Mouse (Mus musculus) embryonic facial prominence, embryonic 10.5 days (tissue): Measurements from ENCODE around the gene Gli2. TPM values are rescaled to one million over a fixed set of nuclear protein-coding genes. Genes with fewer than 3 reads are reported as not detected.

Source experiments
- DNase-seq: peaks from one replicate; pipeline ENCODE4 v3.0.0-alpha.2; 2017; ENCODE audit warnings: low spot score
- H3K27ac ChIP-seq: fragments of 300-500 bp; sonication (generic); replicated peaks from 2 replicates; pipeline ENCODE4 v1.5.1; 2016; ENCODE audit warnings: mild to moderate bottlenecking
- H3K27me3 ChIP-seq: fragments of 300-500 bp; sonication (generic); replicated peaks from 2 replicates; pipeline ENCODE4 v1.6.1; 2016; ENCODE audit warnings: low read depth, mild to moderate bottlenecking; ENCODE audit not compliant: poor library complexity, severe bottlenecking
- H3K36me3 ChIP-seq: fragments of 300-500 bp; sonication (generic); replicated peaks from 2 replicates; pipeline ENCODE4 v1.6.1; 2016; ENCODE audit warnings: mild to moderate bottlenecking, moderate library complexity
- H3K4me1 ChIP-seq: fragments of 300-500 bp; sonication (generic); 2 replicates; pipeline ENCODE4 v1.6.1; 2016
- H3K4me3 ChIP-seq: fragments of 300-500 bp; sonication (generic); 2 replicates; pipeline ENCODE4 v1.5.1; 2016; ENCODE audit warnings: mild to moderate bottlenecking, moderate library complexity
- H3K9me3 ChIP-seq: fragments of 300-500 bp; sonication (generic); 2 replicates; pipeline ENCODE4 v1.6.1; 2016; ENCODE audit warnings: mild to moderate bottlenecking
- WGBS: fragments of 180-500 bp; shearing (Covaris S2); methylation state at CpG from one replicate; pipeline ENCODE4 v1.1.7; 2016; 5-methylcytosine and 5-hydroxymethylcytosine counted together
- polyA plus RNA-seq: library from polyadenylated mRNA; unstranded; fragments of >200 nt; fragmentation: Nextera tagmentation; extraction: Ambion mirVana; gene quantifications from 2 replicates; pipeline ENCODE4 v1.2.1, GENCODE M21; 2016

Gli2 gene
- polyA plus RNA-seq, 1 experiment from 2014 or later: 14.1 TPM

GRCm38 (mm10) chr1:118922189-118922588 lies 131.2 kb downstream of the Gli2 start:
- DNase-seq: no peak
- Histone ChIP-seq H3K27ac (no peak overlapping the region), H3K27me3 (no peaks in the 10 kb centered on the region), H3K4me1 (peaks cover 19% of the 10 kb centered on the region), H3K9me3 (0 out of 2 replicates have a peak, but pooled peaks cover 2% of the 10 kb centered on the region), H3K36me3 (peaks cover 22% of the 10 kb centered on the region), H3K4me3 (no peak overlapping the region)
- 79% methylated on average over 6 of the region's 6 CpGs for WGBS

DNA sequence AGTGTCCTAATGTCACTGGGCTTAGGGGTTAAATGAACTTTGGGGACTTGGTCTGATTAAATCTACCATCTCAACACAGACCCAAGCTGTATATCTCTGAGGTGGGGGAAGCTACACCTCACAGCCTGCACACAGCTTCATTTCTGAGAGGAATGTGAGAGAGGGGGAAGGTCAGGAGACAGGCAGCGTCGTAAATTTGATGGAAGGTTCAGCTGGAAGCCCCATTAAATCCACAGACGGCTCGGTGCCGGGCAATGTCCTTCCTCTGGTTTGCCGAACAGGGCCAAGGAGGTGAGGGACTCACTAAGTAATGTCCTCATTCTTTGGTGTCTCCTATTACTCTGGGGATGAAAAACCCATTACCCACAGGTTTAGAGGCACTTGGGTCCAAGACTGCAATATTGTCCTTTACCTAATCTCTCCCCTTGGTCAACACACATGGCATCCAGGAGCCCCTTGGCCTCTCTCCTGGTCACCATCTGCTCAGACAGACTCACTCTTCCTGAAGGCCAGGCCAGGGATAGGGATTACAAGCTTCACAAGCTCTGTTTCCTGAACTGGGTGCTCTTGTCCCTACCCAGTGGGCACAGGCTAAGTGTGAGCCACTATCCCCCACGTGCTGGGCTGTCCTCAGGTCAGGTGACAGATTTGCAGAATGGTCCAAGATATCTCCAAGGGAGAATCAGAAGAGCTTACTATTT lies 135.7 kb downstream of the Gli2 start:
- peaks cover 51% of the 10 kb centered on the region for H3K4me1 ChIP-seq
- 0 out of 2 replicates have a peak, but pooled peaks cover 2% of the 10 kb centered on the region for H3K9me3 ChIP-seq
- peaks cover 6% of the 10 kb centered on the region; the same call in 1 of the 2 replicates for H3K27me3 ChIP-seq
- H3K27ac ChIP-seq: no peak overlapping the region
- no peak overlapping the region for H3K4me3 ChIP-seq
- peaks cover 22% of the 10 kb centered on the region for H3K36me3 ChIP-seq
- WGBS: 72% methylated on average over 7 of the region's 7 CpGs
- DNase-seq: no peak

- peaks cover 14% of the 10 kb centered on the region; the same call in 1 of the 2 replicates for H3K27me3 ChIP-seq
- peaks cover 22% of the 10 kb centered on the region for H3K36me3 ChIP-seq
- 0 out of 2 replicates have a peak, but pooled peaks cover 2% of the 10 kb centered on the region for H3K9me3 ChIP-seq
- WGBS: 60% methylated on average over 12 of the region's 12 CpGs
- peaks cover 56% of the 10 kb centered on the region for H3K4me1 ChIP-seq
- no peak for DNase-seq
- H3K4me3 ChIP-seq: no peak overlapping the region
- H3K27ac ChIP-seq: peak overlapping the region; percentile 51
Measured at GRCm38 (mm10) chr1:118916477-118917075, 136.8 kb downstream of the Gli2 start.

GRCm38 (mm10) chr1:118913414-118914385 lies 139.7 kb downstream of the Gli2 start:
- Histone ChIP-seq H3K36me3 (peaks cover 7% of the 10 kb centered on the region; the same call in 1 of the 2 replicates), H3K4me3 (no peak overlapping the region), H3K4me1 (peaks cover 81% of the 10 kb centered on the region), H3K27me3 (peaks cover 25% of the 10 kb centered on the region; the same call in 1 of the 2 replicates), H3K9me3 (no peaks in the 10 kb centered on the region), H3K27ac (peak overlapping the region; percentile 44)
- no peak for DNase-seq
- WGBS: 53% methylated on average over 17 of the region's 17 CpGs

- H3K27ac ChIP-seq: no peak overlapping the region
- DNase-seq: peak; percentile 36
- H3K4me1 ChIP-seq: peaks cover 79% of the 10 kb centered on the region
- H3K27me3 ChIP-seq: peaks cover 27% of the 10 kb centered on the region; the same call in 1 of the 2 replicates
- H3K9me3 ChIP-seq: no peaks in the 10 kb centered on the region
- 33% methylated on average over 6 of the region's 6 CpGs for WGBS
- H3K4me3 ChIP-seq: no peak overlapping the region
- H3K36me3 ChIP-seq: peaks cover 4% of the 10 kb centered on the region; the same call in 1 of the 2 replicates
Measured at GRCm38 (mm10) chr1:118912929-118913328, 140.5 kb downstream of the Gli2 start.

DNA sequence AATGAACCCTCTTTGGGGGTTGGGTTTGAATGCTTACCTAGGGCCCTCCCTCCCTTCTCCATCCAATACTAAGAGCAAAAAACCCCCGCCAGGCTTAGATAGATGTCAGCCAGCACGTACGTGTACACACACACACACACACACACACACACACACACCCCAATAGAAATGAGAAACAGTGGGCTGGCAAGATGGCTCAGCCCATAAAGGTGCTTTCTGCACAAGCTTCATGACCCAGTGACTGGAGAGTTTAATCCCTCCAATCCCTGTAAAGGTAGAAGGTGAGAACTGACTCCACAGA lies 142.0 kb downstream of the Gli2 start:
- peak overlapping the region; percentile 11; the same call in 1 of the 2 replicates for H3K27ac ChIP-seq
- H3K27me3 ChIP-seq: peaks cover 23% of the 10 kb centered on the region; the same call in 1 of the 2 replicates
- H3K4me3 ChIP-seq: no peak overlapping the region
- DNase-seq: no peak
- H3K9me3 ChIP-seq: no peaks in the 10 kb centered on the region
- H3K36me3 ChIP-seq: peaks cover 4% of the 10 kb centered on the region; the same call in 1 of the 2 replicates
- 20% methylated on average over 3 of the region's 3 CpGs for WGBS
- peaks cover 64% of the 10 kb centered on the region for H3K4me1 ChIP-seq

DNA sequence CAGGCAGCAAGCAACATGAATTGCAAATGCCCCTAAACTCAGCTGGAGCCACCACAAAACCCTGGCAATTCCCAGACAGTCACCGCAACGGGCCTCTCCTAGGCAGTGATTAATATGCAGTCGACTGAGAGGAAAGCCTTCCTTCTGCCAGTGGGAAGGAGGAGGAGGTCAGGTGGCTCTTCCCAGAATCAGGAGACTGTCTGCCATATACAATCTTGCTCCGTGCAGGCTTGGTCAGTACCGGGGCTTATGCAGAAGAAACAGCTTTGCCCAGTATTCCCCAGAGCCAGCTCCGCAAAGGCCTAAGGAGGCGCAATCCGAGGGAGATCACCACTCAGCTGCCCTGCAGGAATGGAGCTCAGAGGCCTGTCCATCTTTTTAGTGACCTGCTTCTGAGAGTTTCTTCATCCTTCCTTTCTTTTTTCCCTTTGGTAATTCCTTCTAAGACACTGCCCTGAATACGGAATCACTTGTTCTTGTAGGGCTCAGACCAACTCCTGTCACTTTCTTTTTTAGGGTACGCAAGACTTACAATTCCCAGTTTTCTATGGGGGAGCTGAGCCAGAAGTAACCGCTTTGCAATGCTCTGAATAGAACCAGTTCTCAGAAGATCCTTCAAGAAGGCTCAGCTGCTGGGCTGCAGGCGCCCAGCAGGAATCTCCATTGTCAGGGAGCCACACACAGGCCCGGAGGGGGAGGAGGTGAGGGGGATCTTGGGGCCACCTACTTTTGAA lies 142.6 kb downstream of the Gli2 start:
- Histone ChIP-seq H3K4me3 (no peak overlapping the region), H3K4me1 (peaks cover 65% of the 10 kb centered on the region), H3K36me3 (peaks cover 4% of the 10 kb centered on the region; the same call in 1 of the 2 replicates), H3K27me3 (peaks cover 21% of the 10 kb centered on the region; the same call in 1 of the 2 replicates), H3K9me3 (no peaks in the 10 kb centered on the region), H3K27ac (peak overlapping the region; percentile 62)
- WGBS: 24% methylated on average over 13 of the region's 13 CpGs
- DNase-seq: peak; percentile 41

- Histone ChIP-seq H3K4me3 (no peak overlapping the region), H3K27me3 (peaks cover 21% of the 10 kb centered on the region; the same call in 1 of the 2 replicates), H3K27ac (no peak overlapping the region), H3K36me3 (peaks cover 4% of the 10 kb centered on the region; the same call in 1 of the 2 replicates), H3K4me1 (peaks cover 77% of the 10 kb centered on the region), H3K9me3 (no peaks in the 10 kb centered on the region)
- DNase-seq: no peak
- WGBS: 94% methylated on average over 3 of the region's 3 CpGs
Measured at GRCm38 (mm10) chr1:118909051-118909450, 144.4 kb downstream of the Gli2 start.

- peaks cover 67% of the 10 kb centered on the region for H3K4me1 ChIP-seq
- no peak overlapping the region for H3K27ac ChIP-seq
- H3K9me3 ChIP-seq: no peaks in the 10 kb centered on the region
- no peak overlapping the region for H3K4me3 ChIP-seq
- DNase-seq: no peak
- H3K27me3 ChIP-seq: peaks cover 21% of the 10 kb centered on the region; the same call in 1 of the 2 replicates
- H3K36me3 ChIP-seq: peaks cover 10% of the 10 kb centered on the region; the same call in 1 of the 2 replicates
- 90% methylated on average over 9 of the region's 9 CpGs for WGBS
Measured at GRCm38 (mm10) chr1:118907574-118907973, 145.8 kb downstream of the Gli2 start.

DNA sequence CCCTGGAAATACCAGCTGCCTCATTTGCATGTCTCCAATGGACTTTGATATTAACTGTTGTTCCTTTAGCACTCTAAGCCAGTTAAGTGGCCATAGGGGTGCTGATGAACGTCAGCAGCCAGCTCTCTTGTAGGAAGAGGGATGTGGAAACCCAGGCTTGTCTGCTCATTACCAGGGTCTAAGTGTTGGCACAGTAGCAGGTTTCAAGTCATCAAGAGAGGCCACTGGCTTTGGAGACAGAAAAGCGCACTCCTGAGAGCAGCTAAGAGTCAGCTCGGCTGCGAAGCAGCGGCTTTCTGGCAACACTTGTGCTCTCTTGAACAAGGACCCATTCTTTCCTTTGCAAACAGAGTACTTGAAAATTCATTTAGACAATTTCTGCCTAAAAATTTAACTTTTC lies 148.1 kb downstream of the Gli2 start:
- Histone ChIP-seq H3K27ac (peak overlapping the region; percentile 73), H3K9me3 (no peaks in the 10 kb centered on the region), H3K4me1 (peaks cover 60% of the 10 kb centered on the region), H3K36me3 (peaks cover 10% of the 10 kb centered on the region; the same call in 1 of the 2 replicates), H3K4me3 (no peak overlapping the region), H3K27me3 (peaks cover 13% of the 10 kb centered on the region; the same call in 1 of the 2 replicates)
- no peak for DNase-seq
- WGBS: 57% methylated on average over 5 of the region's 5 CpGs

DNA sequence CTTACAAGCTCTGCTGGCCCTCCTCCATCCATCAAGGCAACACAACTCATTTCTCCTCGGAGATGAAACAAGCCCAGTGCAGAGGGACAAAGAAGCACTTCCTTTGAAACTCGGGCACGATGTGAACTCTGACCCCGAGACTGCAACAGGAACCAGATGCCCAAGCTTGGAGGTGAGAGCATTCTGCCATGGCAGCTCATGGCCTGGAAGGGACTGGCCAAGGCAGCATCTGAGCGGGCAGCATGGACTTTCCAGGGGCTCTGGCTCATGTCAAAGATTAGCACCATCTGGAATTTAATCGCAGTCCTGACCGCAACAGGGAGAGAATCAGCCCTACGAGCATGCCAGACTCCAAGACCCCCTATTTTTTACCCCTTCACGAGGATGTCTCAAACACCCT lies 148.5 kb downstream of the Gli2 start:
- Histone ChIP-seq H3K4me3 (0 out of 2 replicates have a peak overlapping the region, but pooled peaks have one; percentile 5), H3K9me3 (no peaks in the 10 kb centered on the region), H3K4me1 (peaks cover 56% of the 10 kb centered on the region), H3K27me3 (peaks cover 12% of the 10 kb centered on the region; the same call in 1 of the 2 replicates), H3K27ac (peak overlapping the region; percentile 73), H3K36me3 (peaks cover 10% of the 10 kb centered on the region; the same call in 1 of the 2 replicates)
- WGBS: 38% methylated on average over 9 of the region's 9 CpGs
- DNase-seq: peak; percentile 68
